Mouse (Mus musculus) gastrocnemius, postnatal 25 days (tissue): ENCODE measurements around the gene Srek1ip1. TPM values are rescaled to one million over a fixed set of nuclear protein-coding genes. Genes with fewer than 3 reads are reported as not detected.

Experiments used
- DNase-seq: peaks from one replicate; pipeline ENCODE4 v3.0.0; 2022
- total RNA-seq, 2 experiments: library from RNA; stranded (reverse); gene quantifications; 1 replicate in 1 of 2; 2 replicates in 1 of 2; pipeline ENCODE4 v1.2.3; 2021

Srek1ip1 gene
- total RNA-seq, 2 experiments from 2014 or later: 11.0 to 11.8 TPM

DNA sequence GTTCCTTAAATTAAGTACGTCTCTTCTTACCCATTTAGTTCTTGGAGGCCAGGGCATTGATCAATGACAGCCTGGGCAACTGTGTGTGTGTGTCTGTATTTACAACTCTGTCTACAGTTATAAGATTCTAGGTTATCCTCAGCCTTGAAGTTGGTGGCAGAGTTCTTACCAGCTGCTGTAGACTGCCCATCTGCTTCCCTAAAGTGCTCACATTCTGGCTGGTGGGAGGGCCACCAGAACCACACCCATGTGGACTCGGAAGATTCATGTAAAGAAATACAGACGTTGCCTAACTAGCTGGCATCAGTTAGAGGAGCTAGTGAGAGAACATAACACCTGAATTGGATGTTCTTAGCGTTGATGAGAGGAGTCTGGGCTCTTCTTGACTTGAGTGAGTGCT lies 49.7 kb downstream of the Srek1ip1 start:
- no peak for DNase-seq

DNA sequence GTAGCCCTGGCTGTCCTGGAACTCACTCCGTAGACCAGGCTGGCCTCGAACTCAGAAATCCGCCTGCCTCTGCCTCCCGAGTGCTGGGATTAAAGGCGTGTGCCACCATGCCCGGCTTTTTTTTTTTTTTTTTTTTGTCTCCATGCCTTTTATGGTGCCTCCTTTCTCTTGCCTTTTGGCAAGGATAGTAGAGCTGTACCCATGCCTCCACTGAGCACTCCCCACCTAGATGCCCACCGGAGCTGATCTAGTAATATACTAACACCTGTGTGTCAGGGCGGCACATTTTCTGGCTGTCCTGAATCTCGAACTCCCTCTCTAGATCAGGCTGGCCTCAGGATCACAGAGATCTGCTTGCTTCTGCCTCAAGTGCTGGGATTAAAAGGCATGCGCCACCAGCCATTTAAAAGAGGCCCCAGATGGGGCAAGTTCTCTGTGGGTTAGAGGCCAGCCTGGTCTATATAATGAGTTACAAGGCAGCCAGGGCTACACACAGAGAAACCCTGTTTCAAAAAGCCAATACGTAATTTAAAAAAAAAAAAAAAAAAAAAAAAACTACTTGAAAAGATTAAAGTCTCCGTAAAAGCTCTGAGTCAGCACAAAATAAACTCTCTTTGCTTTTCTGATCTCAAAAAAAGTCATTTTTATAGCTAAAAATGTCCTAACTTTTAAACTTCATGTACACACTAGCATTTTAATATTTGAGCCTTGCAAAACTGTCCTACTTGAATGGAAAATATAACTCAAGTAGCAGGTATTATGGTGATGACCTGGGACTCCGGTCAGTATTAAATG lies 51.2 kb downstream of the Srek1ip1 start:
- no peak for DNase-seq

DNA sequence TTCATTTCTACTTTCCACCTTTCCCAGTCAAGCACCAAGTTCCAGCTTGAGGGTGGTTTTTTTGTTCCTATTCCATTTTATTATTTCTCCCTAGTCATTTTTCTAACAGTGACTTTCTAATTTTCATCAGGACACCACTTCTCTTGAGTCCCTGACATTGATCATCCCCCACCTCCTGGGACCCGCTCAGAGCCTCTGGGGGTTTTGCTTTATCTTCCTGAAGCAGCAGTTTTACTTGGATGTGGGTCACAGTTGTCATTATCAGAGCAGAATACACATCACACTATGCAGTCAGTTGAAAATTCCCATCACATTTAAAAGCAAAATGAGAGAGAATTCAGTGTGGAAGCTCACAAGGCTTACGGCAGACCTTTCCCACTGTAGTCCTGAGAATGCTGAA lies 61.4 kb downstream of the Srek1ip1 start:
- DNase-seq: no peak

DNA sequence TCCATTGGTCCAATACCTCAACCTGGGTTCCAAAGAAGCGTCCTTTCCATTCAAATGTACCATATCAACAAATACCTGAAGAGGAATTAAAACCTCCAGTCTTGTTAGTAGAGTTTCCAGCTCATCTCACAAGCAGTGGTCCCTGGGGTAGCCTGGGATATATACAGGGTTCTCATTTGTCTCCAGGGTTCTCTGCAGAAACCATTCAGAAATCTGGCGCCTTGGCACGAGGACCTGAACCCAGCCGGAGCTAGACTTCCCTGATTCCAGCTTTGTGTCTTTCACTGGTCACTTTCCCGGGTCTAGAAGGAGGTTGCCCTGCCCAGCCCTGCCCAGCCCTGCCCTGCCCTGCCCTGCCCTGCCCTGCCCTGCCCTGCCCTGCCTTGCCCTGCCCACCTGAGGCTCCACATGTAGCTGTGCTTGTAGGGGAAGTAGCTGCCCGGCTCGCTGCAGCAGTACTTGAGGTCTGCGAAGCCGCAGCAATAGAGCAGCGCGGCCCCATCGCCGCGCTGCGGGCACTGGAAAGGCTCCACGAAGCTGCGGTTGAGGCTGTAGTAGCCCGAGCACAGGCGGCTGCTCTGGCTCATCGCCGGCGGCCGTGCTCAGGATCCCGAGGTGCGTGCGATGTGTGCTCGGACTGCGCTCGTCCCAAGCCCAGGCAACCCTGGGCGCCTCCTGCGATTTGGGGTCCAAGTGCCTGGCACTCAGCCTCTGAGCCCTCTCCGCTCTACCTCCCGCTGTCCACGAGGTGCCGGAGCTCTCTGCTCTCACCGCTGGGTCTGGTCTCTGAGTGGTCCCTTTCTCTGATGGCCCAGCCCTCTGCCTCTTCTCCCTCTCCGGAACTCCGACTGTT lies 71.1 kb downstream of the Srek1ip1 start, which contains the start of gene Shisal2b:
TSS of gene Shisal2b (minus strand) at position 767 of the 853 bp plus-strand sequence.
- peak; percentile 6 for DNase-seq

GRCm38 (mm10) chr13:104866726-104867125 lies 74.4 kb downstream of the Srek1ip1 start:
- DNase-seq: no peak

- DNase-seq: no peak
These were observed 77.6 kb downstream of the Srek1ip1 start for GRCm38 (mm10) chr13:104869907-104870306.

GRCm38 (mm10) chr13:104878508-104878907 lies 86.2 kb downstream of the Srek1ip1 start:
- no peak for DNase-seq

DNA sequence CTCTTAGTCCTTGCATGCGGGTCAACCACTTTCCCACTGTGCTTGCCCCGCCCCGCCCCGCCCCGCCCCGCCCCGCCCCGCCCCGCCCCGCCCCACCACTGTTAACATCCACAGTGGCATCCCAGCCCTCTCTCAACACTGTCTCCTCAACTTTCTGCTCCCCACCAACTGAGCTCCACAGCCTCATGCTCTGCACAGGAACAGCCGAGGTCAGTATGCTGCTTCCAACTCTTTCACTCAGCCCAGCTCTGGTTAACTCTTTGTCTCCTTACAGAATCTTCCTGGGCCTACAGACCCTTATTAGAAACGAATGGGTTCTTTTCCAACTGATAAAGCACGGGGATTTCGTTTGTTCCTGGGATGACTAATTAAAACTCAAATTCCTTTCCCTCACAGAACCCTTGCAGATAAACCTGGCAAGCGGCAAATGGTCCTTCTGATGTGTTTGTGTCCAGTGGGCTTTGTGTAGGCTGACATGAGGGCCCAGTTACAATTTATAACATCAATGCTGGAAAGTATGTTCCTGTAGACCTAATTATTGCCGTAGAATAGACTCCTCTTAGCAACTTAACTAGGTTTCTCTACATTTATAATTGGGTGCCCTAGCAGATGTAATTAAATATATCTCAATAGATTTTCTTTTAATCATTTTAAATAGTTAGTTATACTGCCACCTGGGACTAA lies 91.4 kb downstream of the Srek1ip1 start:
- no peak for DNase-seq

GRCm38 (mm10) chr13:104886308-104887032 lies 94.2 kb downstream of the Srek1ip1 start:
- no peak for DNase-seq

Other genes with a start within 250 kb of the Srek1ip1 start
- 1 to 10 TPM; 7.9 to 9.8 TPM for gene Cwc27, start 24.7 kb downstream of the Srek1ip1 start, total RNA-seq
- under 1 TPM in 1 of 2 experiments, not detected in 1; 0.36 TPM for gene Shisal2b, start 71.4 kb downstream of the Srek1ip1 start, total RNA-seq